Mouse (Mus musculus): ENCODE results near the gene Izumo1. TPM values are rescaled to one million over a fixed set of nuclear protein-coding genes. Genes with fewer than 3 reads are reported as not detected.
A peak's percentile ranks its signal among the peaks of the same experiment; 100 is the strongest.

The Izumo1 gene
- total RNA-seq, 2 experiments from 2014 or later = 0.56 to 0.60 TPM

DNA sequence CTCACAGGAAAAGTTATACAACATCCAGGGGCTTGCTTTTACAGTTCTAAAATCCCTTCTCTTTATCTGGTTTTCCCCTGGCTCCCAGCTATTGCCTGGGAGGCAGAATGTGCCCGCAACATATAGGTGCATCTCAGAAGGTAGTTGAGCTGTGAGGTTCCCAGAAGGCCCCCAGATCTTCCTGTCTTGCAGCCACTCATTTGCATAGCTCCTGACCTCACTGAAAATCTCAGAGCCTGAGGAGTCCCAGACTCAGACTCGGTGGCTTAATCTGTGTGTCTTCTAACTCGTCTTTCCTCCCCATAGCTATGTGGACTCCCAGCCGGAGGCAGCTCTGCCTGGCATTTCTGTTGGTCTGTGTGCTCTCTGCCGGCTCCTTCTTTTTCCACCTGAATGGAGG is 3.3 kb upstream of the Izumo1 start:
- no peak for DNase-seq

DNA sequence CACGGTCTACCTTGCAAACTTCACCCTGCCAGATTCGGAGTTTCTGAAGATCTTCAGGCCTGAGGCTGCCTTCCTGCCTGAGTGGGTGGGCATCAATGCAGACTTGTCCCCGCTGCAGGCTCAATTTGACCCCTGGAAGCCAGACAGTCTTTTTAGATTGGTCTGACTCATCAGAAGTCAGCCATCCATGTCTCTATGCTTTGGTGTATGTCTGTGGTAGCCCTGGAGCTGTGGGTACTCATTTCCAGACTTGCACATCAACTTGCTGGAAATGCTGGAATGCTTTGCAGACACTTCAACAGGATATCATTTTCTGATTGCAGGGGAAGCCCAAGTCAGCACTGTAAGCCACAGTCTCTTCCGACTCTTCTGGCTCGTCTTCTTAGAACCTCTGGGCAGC is 2.0 kb upstream of the Izumo1 start:
- DNase-seq = no peak

DNA sequence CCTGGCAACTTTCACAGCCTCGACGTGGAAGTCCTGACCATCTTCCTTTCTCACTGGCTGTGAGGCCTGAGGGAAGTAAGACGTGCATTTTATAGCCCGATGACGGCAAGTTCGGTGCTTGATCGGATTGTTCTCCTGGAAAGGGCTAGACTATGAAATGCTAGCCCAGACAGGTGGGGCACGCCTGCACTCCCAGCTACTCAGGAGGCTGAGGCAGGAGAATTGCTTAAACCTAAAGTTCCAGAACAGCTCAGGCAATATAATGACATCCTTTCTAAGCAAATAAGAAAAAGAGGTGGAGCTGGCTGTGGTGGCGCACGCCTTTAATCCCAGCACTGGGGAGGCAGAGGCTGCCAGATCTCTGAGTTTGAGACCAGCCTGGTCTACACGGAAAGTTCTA is 1.9 kb downstream of the Izumo1 start:
- no peak for DNase-seq

DNA sequence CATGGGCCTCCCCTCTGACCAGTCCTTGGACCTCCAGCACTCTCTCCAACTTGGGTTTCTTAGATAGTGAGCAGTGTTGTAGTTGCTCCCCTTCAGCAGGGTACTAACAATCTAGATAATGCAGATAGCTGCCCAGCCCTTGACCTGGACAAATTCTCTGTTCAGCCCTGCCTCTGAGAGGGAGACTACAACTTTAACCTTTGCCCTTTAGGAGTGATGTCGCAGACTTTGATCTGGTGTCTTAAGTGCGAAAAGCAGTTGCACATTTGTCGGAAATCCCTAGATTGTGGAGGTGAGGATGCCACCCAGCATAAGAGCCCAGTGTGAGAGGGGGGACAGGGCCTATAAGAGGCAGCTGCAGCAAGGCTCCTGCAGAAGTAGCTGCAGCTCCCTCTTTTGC is 3.1 kb downstream of the Izumo1 start:
- no peak for DNase-seq

DNA sequence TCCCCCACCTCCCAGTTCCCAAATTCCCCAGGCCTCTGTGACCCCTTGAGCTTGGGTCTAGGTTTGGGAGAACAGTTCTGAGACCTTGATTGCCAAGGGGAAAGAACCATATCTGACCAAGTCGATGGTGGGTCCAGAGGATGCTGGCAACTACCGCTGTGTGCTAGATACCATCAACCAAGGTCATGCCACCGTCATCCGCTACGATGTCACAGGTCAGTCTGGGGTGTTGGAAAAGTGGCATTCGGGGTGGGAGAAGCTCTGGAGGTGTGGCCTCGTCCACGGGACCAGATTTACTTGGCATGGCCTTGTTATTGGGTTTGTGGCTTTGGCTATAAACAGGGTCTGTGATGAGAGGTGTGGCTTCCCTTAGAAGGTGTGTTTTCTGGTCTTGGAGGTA is 3.9 kb downstream of the Izumo1 start:
- no peak for DNase-seq

DNA sequence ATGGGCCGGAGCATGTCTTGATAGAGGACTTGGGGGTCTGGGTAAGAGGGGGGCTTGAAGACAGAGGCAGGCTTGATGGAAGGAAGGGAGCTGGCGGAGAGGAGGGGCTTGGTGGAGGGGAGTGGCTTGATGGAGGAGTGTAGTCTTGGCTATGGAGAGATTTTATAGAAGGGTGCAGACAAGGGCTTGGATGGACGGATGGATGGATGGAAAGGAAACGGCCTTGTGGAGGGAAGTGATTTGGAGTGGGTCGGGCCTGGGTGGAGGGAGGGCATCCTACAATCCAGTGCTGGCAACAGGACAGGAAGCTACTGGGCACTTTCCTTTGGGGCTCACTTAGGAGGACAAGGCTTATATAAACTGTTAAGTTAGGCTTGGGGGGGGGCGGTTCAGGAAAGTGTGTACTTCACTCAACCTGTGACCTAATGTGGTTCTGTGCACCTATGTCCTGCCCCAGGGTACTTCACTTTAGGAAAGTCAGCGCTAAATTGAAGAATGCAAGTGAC is 5.0 kb downstream of the Izumo1 start:
- DNase-seq = no peak

DNA sequence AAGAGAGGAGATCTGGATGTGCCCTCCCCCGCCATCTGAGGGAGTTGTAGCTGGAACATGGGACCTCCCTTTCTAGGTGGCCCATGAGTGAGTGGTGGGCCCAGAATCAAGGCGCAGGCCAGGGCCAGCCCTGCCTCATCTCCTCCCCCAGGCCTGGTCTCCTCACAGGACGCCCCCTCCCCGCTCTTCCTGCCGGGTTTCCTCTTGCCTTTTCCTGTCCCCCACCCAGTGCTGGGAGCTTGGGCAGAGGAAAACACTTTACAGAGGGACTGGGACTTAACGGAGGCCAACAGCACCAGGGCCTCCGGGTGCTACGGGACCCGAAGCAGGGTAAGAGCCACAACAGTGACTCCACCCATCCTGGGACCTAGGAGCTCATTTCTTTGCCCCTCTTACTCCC is 5.7 kb downstream of the Izumo1 start, which contains the start of gene Rasip1:
Gene Rasip1, plus strand, starts transcription at position 228 of the 400 bp plus-strand sequence.
- peak; percentile 67 for DNase-seq

DNA sequence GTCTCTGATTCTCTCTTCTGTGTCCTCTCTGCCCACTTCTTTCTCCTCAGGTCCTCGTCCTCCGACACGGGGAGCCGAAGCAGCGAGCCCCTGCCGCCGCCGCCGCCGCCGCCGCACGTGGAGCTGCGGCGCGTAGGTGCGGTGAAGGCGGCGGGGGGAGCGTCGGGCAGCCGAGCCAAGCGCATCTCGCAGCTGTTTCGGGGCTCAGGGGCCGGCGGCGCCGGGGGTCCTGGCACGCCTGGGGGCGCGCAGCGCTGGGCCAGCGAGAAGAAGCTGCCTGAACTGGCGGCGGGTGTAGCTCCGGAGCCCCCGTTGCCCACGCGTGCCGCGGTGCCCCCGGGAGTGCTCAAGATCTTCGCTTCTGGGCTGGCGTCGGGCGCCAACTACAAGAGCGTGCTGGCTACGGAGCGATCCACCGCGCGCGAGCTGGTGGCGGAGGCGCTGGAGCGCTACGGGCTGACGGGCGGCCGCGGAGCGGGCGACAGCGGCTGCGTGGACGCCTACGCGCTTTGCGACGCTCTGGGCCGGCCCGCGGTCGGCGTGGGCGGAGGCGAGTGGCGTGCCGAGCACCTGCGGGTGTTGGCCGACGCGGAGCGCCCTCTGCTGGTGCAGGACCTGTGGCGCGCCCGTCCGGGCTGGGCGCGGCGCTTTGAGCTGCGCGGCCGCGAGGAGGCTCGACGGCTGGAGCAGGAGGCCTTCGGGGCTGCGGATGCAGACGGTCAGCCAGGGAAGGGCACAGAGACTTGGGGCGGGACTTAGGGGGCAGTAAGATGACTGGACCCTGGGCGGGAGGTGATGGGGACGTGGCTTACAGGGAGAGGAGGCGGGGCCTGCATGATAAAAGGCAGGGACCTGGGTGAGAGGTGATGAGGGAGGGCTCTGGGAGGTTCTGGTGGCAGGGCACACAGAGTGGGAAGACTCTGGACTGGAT is 7.0 kb downstream of the Izumo1 start:
- peak; percentile 94 for DNase-seq

DNA sequence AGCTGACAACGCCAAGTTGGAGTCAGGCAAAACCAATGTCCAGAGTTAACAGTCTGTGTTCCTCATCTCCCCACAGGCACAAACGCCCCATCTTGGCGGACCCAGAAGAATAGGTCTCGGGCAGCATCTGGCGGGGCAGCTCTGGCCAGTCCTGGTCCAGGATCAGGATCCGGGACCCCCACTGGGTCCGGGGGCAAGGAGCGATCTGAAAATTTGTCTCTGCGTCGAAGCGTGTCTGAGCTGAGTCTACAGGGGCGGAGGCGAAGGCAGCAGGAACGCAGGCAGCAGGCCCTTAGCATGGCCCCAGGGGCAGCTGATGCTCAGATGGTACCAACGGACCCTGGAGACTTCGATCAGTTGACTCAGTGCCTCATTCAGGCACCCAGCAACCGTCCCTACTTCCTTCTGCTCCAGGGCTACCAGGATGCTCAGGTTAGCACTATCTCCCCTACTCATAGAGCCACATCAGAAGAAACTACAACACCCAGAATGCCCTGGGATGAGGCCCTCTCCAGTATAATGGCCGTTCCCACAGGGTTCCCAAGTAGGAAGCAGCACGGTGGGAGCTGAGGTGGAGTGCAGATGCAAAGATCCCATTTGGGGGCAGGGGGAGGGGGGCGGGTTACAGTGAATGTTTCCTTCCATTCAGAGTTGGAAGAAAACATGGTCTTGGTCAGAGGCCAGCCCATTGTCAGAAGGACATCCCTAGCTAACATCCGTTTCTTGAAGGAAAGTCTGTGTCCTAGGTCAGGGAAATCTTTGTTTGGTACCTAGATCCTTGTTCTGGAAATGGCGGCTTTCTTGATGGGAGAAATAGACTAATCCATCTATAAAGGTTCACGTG is 8.7 kb downstream of the Izumo1 start:
- no peak for DNase-seq

DNA sequence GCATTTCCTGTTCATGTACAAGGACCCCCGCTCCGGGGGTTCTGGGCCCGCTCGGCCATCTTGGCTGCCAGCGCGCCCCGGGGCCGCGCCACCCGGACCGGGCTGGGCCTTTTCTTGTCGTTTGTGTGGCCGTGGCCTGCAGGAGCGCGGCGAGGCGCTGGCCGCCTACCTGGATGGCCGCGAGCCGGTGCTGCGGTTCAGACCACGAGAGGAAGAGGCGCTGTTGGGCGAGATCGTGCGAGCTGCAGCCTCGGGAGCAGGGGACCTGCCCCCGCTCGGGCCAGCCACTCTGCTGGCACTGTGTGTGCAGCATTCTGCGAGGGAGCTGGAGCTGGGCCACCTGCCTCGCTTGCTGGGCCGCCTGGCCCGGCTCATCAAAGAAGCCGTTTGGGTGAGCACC is 10.9 kb downstream of the Izumo1 start:
- DNase-seq = peak; percentile 70

DNA sequence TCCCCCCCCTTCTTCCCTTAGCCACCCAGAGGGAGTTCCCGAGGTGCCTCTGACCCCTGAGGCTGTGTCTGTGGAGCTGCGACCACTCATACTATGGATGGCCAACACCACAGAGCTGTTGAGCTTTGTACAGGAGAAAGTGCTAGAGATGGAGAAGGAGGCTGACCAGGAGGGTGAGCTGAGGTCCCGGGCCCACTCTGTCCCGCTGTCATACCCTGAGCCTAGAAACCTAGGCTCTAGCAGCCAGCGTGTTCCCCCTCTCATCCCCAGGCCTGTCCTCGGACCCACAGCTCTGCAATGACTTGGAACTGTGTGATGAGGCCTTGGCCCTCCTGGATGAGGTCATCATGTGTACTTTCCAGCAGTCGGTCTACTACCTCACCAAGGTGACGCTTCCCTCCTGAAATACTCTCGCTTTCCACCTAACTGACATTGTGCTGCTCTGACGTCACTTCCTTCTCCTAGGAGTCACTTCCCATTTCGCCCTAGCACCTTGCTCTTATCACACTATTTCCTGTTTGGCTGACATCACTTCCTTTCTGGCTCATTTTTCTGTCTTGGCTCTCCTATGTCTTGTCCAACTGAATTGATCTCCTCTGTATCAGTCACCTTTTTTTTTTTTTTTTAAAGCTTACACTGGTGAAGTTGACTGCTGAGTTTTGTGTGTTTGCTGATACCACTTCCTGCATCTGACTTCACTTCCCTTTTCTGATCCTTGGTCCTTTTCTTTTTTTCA is 13.5 kb downstream of the Izumo1 start:
- DNase-seq = peak; percentile 45

DNA sequence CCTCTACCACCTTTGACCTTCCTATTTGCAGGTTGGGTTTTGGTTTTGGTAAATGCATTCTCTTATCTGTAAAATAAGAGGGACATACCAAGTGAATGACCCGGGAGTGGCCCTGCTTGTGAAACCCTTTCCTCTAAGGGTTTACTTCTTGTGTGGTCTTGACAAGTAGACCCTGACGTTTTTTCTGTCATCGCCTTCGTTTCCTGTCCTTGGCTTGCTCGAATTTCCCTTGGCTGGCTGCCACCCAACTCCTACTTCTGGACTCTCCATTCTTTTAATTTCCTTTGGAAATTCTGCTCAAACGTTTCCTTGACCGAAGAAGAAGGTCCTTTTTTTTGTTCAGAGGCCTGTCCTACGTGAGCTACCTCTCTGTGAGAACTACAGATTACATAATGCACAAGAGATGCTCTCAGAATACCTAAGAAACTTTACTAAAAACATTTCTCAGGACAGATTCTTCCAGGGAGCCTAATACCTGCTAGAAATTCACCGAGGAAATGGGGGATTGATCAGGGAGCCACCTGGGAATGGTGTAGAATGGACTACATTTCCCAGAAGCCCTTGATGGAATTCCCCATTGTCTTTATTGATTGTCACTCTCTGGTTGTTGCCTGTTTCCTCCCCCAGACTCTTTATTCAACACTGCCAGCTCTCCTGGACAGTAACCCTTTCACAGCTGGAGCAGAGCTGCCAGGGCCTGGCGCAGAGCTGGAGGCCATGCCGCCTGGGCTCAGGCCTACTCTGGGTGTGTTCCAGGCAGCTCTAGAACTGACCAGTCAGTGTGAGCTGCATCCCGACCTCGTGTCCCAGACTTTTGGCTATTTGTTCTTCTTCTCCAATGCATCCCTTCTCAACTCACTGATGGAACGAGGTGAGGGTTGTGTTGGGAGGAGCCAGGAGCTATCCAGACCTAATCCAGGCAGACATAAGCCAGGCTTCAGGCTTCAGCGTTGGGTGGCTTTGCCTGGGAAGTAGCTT is 14.4 kb downstream of the Izumo1 start:
- DNase-seq = peak; percentile 85

DNA sequence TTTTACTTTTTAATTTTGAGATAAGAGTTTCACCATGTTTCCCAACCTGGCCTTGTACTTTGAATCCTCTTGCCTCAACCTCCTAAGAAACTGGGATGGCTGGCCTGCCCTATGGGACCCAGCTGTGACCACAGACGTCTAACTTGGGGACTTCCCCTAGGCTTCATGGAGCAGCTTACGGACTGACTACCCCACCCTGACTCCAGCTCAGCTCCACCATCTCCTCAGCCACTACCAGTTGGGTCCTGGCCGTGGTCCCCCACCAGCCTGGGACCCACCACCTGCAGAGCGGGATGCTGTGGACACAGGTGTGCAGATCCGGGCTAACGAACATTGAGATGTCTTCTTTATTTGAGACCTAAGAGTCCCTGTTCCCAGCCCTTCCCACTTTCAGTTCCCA is 16.1 kb downstream of the Izumo1 start:
- no peak for DNase-seq

DNA sequence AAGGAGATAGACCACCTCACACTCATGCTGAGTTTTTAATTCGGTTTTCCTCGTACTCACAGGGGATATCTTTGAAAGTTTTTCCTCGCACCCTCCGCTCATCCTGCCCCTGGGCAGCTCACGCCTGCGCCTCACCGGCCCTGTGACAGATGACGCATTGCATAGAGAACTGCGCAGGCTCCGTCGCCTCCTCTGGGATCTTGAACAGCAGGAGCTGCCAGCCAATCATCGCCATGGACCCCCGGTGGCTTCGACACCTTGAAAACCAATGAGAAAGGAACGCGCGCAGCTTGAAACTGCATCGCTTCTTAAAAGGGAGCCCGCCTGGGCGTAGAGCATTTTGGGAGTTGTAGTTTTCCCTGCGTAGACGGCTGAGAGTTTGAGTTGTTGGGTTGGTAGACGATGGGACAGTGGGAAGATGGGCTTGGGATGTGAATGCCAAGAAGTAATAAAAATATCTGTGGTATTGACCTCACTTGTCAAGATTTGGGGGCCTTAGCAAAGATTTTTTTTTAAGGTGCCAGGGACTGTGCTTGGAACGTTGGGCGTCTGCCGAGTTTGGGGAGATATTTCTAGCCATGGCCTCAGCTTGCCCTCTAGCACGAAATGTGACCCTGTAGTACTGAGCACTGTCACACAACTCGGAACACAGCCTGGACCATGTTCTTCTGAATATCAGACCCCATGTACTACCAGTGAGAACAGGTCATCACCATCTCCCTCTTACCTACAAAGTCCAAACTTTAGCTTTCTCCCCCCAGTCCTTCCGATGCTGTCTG is 17.2 kb downstream of the Izumo1 start:
- DNase-seq = peak; percentile 93

DNA sequence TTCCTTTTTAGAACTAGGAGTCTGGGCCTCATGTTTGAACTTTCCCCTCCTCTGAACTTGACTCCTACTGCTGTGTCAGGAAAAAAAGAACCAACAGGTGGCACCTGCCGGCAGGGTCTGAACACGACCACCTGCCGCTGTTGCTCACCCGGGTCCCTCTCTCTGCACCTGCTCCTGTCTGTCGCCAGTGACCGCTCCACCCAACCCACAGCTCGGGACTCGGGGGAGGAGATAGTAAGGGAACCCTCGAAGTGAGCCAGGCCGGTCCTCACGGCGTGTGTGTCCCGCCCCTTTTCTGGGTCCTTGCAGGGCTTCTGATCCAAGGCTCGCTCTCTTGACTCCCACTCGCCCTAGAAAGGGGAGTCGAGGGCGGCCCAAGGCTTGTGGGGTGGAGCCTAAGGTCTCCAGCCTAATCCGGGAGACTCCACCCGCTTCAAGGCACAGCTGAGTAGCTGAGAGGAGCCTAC is 18.0 kb downstream of the Izumo1 start, which contains the start of gene Mamstr:
Gene Mamstr, plus strand, starts transcription at position 417 of the 467 bp plus-strand sequence.
- no peak for DNase-seq

DNA sequence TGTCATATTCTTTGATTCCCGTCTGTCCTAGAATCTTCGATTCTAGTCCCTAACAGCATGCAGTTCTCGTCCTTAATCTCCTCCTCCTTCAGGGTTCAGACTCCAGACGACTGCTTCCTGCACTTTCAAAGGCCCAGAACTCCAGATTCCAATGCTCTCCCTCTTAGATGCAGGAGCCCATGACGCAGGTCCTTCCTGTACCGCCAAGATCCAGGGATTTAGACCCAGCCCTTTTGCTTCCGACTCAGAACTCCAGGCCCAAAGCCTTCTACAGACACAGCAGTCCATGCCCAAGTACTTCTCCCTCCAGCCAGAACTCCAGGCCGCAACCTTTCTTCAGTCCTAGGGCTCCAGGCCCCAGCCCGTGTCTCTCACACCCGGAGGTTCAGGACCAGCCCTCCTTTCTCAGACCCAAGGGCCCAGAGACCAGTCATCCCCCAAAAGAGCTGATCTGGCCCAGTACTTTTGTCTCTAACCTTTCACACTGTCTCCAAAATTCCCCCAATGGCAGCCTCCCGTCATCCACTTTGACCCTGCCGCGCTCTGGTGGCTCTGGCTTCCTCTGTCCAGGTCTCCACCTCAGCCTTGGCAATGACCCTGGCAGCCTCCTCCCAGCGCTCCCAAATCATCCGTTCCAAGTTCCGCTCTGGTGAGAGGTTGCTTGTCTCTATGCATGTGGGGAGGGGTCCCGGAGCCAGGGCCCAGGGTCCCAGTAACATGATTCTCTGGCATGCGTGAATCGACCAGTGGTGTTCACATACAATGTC is 18.8 kb downstream of the Izumo1 start:
- peak; percentile 39 for DNase-seq

DNA sequence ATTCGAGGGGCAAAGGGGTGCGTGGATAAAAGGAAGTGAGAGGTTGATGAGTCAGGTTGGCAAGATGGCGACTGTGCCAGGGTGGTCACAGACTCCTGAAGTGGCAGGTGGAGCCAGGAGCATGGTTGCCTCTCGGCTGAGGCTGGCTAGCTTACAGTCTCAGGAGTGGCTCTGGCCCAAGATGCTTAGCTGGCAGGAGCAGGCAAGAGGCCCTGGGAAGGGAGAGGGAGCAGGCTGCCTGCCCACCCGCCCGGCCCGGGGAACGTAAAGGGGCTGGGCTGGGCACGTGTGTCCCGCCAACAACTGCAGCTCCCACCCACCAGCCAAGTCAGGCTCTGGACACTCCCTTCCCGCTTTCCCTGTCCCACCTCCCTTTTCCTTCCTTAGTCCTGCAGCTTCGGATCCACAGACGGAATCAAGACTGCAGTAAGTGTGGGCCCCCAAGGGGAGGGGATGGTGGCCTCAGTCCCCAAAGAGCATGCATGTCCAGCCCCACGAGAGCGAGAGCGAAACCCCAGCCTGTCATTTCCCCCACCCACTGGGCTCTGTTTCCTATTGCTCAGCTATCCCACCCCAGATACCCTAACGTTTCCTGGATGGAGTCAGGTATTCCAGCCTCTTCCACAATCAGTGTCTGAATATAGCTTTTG is 19.9 kb downstream of the Izumo1 start:
- DNase-seq = peak; percentile 69

DNA sequence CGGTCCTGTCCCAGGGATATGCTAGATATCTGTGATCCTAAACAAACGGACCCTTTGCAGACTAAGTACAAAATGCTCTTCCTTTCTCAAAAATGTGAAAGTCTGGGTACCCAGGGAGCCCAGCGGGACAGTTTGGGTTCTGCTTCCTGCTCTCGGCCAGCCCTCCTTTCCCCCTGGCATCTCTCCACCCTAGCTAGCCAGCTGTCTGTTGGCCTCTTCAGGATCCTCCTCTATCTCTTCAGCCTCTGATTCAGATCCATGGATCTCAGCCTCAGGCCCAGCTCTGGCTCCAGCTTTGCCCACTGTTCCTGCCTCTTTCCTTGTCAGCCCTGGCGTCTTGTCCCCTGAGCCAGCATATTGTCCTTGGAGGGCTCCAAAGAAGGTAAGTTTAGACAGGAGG is 20.5 kb downstream of the Izumo1 start:
- no peak for DNase-seq
